Mouse (Mus musculus) brain, embryonic 14.5 days (tissue): ENCODE data around the gene Dmrt3.

Experiments
- CTCF ChIP-seq: fragments of 200-500 bp; IDR thresholded peaks from 2 replicates; pipeline ENCODE4 v1.5.1; 2012; ENCODE audit warnings: inconsistent platforms, mild to moderate bottlenecking, moderate library complexity, borderline replicate concordance; ENCODE audit not compliant: insufficient read depth, insufficient read length; ENCODE audit errors: extremely low read depth
- POLR2A ChIP-seq: fragments of 200-500 bp; IDR thresholded peaks from 2 replicates; pipeline ENCODE4 v1.6.1; 2012; ENCODE audit warnings: mild to moderate bottlenecking, inconsistent platforms, borderline replicate concordance; ENCODE audit not compliant: poor library complexity, insufficient read depth, insufficient read length, severe bottlenecking; ENCODE audit errors: extremely low read depth

GRCm38 (mm10) chr19:25598626-25599025 is 11.5 kb upstream of the Dmrt3 start:
- no peak for TF ChIP-seq POLR2A
- no peak for TF ChIP-seq CTCF
